Comparison of ENCODE assay signal across 8 mouse cellular contexts in genomic region chr8:119358836-119359235, GRCm38 (mm10). TPM values are rescaled to one million over a fixed set of nuclear protein-coding genes. Genes with fewer than 3 reads are reported as not detected.
DNase-seq lines count a peak whose midpoint lies in the region; ATAC-seq and TF ChIP-seq lines count a peak whose summit lies in the region.

No protein-coding gene starts in this region.

- H3K4me1 ChIP-seq in liver, embryonic 16.5 days (ENCODE audit: control insufficient read depth, low read depth, low read length) = peaks cover under 1% of the 10 kb centered on the region
- H3K4me1 ChIP-seq in small intestine, adult 2 months (ENCODE audit: control insufficient read depth, insufficient read depth, insufficient read length, low read length) = no peaks in the 10 kb centered on the region

- no peak overlapping the region for H3K4me3 ChIP-seq in liver, embryonic 16.5 days (ENCODE audit: low read depth, low read length)
- no peak overlapping the region for H3K4me3 ChIP-seq in small intestine, adult 2 months (ENCODE audit: low read depth, low read length)

- 31% methylated on average over 14 of the region's 14 CpGs for WGBS in liver, embryonic 16.5 days (ENCODE audit: insufficient replicate concordance)
- WGBS in small intestine, adult 2 months = 36% methylated on average over 14 of the region's 14 CpGs

- H3K4me2 ChIP-seq in liver, embryonic 16.5 days (ENCODE audit: low read depth, low read length) = no peak overlapping the region

- no peaks in the 10 kb centered on the region for H3K9me3 ChIP-seq in liver, embryonic 16.5 days (replicated peaks; ENCODE audit: control insufficient read depth, low read length)

- no peaks in the 10 kb centered on the region for H3K27me3 ChIP-seq in liver, embryonic 16.5 days (ENCODE audit: control insufficient read depth, insufficient read depth, low read depth, low read length)
- H3K27me3 ChIP-seq in small intestine, adult 2 months (ENCODE audit: control insufficient read depth, insufficient read depth, low read length) = no peaks in the 10 kb centered on the region

- no peak overlapping the region for H3K27ac ChIP-seq in liver, embryonic 16.5 days (ENCODE audit: low read length)
- no peak overlapping the region for H3K27ac ChIP-seq in small intestine, adult 2 months (ENCODE audit: insufficient read depth, low read depth, low read length)

- ATAC-seq in liver, embryonic 16.5 days (ENCODE audit: low read depth) = 0 out of 2 replicates have a peak, but pooled peaks have one; percentile 32

- no peaks in the 10 kb centered on the region for H3K36me3 ChIP-seq in liver, embryonic 16.5 days (ENCODE audit: control insufficient read depth, insufficient read depth)
- no peaks in the 10 kb centered on the region for H3K36me3 ChIP-seq in small intestine, adult 2 months (ENCODE audit: control insufficient read depth, insufficient read depth, low read length)

- DNase-seq in heart, adult 8-10 months (ENCODE audit: low spot score) = peak; percentile 27
- no peak for DNase-seq in heart, adult 11 months
- DNase-seq in 416B (ENCODE audit: low read depth) = peak; percentile 53
- DNase-seq in T-cell, adult 2 months (ENCODE audit: low spot score) = peak; percentile 28
- peak; percentile 52 for DNase-seq in forelimb bud, embryonic 11.5 days (ENCODE audit: low read depth, low spot score)
- DNase-seq in left cerebral cortex, adult 9 months (ENCODE audit: low spot score in 2 of 2) = no peak

- no peak for TF ChIP-seq POLR2A in small intestine, adult 2 months (IDR thresholded peaks at IDR 0.05; ENCODE audit: low read depth, low read length)

- peak; percentile 73; the same call in 1 of the 2 replicates for TF ChIP-seq CTCF in small intestine, adult 2 months (IDR thresholded peaks at IDR 0.05; ENCODE audit: extremely low read depth, insufficient read length, insufficient replicate concordance, low read depth, low read length)

- H3K9ac ChIP-seq in liver, embryonic 16.5 days (ENCODE audit: low read depth, low read length) = no peak overlapping the region

RNA-seq across cellular contexts. Expression of gene Hsbp1, which starts 14.5 kb away (rescaled TPM):
- 100 to 1,000 TPM; 154 to 167 (median 157) TPM for total RNA-seq in heart, adult 8-10 months (2022)
- 82.7 and 86.9 TPM in 2 replicates for polyA plus RNA-seq in liver, embryonic 16.5 days (2015; fragmentation: Nextera tagmentation; extraction: Ambion mirVana)
- polyA plus RNA-seq in small intestine, adult 2 months (2012; rRNA removed) = 53.4 and 94.0 TPM in 2 replicates

RNA-seq across cellular contexts. Expression of gene Mlycd, which starts 35.8 kb away (rescaled TPM):
- total RNA-seq in heart, adult 8-10 months (2022) = 100 to 1,000 TPM; 102 to 129 (median 123) TPM
- polyA plus RNA-seq in liver, embryonic 16.5 days (2015; fragmentation: Nextera tagmentation; extraction: Ambion mirVana) = 10.0 and 12.1 TPM in 2 replicates
- 29.0 and 49.6 TPM in 2 replicates for polyA plus RNA-seq in small intestine, adult 2 months (2012; rRNA removed)

Comparison
In these comparisons a context has a peak if more than half of its experiments do, and no peak if none do; other contexts are left out.
1. DNase-seq: peak in heart, adult 8-10 months (single experiment), 416B (single experiment), T-cell, adult 2 months (single experiment) and forelimb bud, embryonic 11.5 days (single experiment); none in heart, adult 11 months (single experiment) and left cerebral cortex, adult 9 months (0 of 2).